Mouse (Mus musculus): ENCODE measurements around the gene Cdkn3.
"Not testable (repeated sequence)": the region's sequence is repeated elsewhere in the genome, so short reads cannot be mapped to it uniquely, and the experiment has no call there.

The Cdkn3 gene

DNA sequence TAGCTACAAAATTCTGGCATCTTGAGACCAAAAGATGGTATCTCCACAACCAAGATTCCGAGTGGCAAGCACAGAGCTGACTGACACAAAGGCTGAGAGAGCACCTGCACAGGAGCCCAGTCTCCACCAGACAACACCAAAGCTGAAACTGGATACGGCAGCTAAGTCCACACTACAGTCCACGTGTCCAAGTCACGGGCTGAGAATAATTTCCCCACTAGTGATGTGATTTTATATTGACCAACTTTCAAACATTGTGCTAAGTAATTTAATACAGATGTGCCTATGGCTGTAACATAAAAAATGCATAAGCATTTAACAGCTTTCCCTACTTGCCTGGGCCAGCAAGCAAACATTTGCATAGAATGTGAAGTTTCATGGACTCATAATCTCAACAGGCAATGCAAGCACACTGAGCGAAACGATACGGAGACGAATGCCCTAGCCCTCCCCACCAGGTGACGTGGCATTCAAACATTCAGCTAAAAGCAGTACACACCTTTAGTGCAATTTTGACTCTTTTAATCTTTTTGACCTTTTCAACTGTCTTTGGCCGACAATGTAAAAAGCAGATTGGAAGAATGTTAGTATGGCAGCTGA, 23.1 kb downstream of the Cdkn3 start:
- no peak for DNase-seq (ENCODE audit: inconsistent ontology term)

- no peak for DNase-seq (ENCODE audit: inconsistent ontology term)
Observed at GRCm38 (mm10) chr14:46785247-46785646, 24.9 kb downstream of the Cdkn3 start.

GRCm38 (mm10) chr14:46787454-46787786, 27.1 kb downstream of the Cdkn3 start:
- DNase-seq (ENCODE audit: inconsistent ontology term), result no peak

DNA sequence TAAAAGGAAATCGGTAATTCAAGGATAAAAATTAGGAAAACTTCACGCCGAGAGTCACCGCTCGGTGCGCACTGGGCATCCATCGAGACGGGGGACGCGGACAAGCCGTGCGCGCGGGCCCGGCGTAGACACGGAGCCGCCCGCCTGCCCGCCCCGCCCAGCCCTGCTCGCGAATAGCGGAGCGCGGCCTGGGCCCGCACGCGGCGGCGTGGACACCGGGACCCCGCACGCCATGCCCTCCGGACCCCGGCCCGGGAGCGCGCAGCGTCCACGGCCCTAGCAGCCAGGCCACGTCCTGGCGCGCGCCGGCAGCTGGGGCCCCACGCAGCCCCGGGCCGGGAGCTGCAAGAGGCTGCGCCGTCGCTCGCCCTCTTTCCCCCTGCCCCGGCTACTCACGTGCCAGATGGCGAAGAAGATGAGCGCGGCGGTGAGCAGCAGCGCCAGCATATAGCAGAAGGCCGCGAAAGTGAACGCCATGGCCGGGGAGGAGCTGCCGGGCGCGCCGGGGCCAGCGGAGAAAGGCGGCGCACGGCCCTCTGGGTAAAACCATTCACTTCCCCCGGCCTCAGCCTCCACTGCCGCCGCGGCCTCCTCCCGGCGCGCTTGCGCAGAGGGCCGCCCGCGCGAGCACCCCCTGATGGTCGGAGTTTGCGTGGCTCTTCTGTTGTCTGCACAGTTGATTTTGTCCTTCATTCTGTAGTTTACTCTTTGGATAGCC, 27.6 kb downstream of the Cdkn3 start, which contains the start of gene Cnih1:
Gene Cnih1 (minus strand): TSS at position 625 of the 718 bp plus-strand sequence.
- peak; percentile 94 for DNase-seq (ENCODE audit: inconsistent ontology term)

DNA sequence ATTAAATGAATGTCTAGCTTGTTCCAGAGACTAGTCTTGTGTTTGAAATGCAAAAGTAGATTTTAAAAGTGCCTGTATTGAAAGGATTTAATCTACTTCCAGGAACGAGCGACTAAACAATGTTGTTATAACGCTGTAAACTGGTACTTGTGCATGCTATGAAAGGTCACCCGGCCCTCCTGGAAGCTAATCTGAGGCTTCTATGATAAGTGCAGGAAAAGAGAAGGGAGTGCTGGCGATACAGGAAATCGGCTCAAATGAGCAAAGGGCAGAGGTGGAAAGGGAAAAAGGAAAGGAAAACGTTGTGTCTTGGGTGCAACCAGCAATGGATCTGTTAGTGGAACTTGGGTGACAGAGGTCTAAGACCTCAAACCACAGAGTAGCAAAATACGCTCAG, 28.2 kb downstream of the Cdkn3 start:
- no peak for DNase-seq (ENCODE audit: inconsistent ontology term)

DNA sequence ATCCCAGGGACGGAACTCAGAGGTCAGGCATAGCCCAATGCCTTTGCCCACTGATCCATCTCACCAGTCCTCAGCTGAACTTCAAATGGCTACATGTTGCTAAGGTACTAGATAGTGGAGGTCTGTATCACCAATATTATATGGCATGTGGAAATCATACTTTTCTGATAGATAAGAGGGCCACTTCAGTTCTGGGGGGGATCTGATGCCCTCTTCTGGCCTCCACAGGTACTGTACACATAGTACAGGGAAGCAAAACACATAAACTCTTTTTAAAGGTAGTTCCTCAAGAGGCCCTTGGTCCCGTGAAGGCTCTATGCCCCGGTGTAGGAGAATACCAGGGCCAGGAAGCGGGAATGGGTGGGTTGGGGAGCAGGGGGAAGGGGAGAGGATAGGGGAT, 30.0 kb downstream of the Cdkn3 start:
- no peak for DNase-seq (ENCODE audit: inconsistent ontology term)

GRCm38 (mm10) chr14:46790723-46791122, 30.4 kb downstream of the Cdkn3 start:
- no peak for DNase-seq (ENCODE audit: inconsistent ontology term)

GRCm38 (mm10) chr14:46794157-46794556, 33.8 kb downstream of the Cdkn3 start:
- no peak for DNase-seq (ENCODE audit: inconsistent ontology term)

- DNase-seq (ENCODE audit: inconsistent ontology term), result no peak
Observed at GRCm38 (mm10) chr14:46800684-46801345, 40.5 kb downstream of the Cdkn3 start.

DNA sequence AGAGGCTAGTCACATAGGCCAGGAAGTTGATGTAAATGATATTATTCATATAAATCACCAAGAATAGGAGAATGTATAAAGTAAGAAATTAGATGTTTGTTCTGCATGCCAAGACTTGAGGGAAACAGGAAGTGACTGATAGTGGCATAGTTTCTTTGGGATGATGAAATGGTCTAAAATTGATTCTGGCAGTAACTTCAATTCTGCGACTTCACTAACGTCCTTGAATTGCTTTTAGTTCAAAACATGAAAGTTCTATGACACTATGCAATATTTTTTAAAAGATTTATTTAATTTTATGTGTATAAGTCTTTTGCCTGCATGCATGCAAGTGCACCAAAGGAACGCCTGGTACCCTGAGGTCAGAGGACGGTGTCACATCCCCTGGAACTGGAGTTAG, 42.9 kb downstream of the Cdkn3 start:
- DNase-seq (ENCODE audit: inconsistent ontology term), result no peak

DNA sequence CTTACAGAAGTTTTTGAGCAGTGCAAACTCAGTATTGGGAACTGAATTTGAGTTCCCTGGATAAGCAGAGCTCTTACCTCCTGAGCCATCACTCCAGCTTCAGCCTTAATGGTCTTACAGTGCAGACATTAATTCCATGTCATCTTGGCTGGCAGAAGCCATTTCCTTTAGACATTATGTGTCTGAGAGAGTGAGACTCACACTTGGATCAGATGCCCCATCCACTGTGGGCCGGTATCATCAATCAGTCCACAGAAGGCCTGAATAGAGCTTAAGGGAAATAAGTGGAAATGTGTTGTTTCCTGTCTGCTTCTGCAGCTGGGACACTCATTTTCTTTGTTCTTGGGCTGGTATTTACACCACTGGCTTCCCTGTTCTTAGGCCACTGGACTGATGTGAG, 43.5 kb downstream of the Cdkn3 start:
- DNase-seq (ENCODE audit: inconsistent ontology term), result no peak

GRCm38 (mm10) chr14:46806186-46806585, 45.8 kb downstream of the Cdkn3 start:
- DNase-seq (ENCODE audit: inconsistent ontology term), result no peak

DNA sequence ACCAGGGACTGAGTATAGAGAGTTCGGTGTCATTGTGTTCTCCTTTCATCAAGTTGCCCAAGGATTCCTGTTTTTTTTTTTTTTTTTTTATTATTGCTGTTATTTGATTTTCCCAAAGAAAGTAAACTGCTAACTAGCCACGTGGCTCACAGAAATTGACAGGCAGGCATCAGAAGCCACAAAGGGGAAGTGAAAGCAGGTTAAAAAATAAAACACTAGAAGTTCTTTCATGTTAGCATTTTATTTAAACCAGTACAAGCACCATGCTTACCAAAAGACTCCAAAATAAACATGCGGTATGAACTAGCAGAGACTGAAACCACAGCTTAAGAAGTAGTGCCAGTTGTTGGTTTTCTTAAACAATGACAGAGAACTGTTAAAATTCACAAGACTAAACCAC, 47.6 kb downstream of the Cdkn3 start:
- no peak for DNase-seq (ENCODE audit: inconsistent ontology term)

GRCm38 (mm10) chr14:46815640-46816039, 55.3 kb downstream of the Cdkn3 start:
- DNase-seq (ENCODE audit: inconsistent ontology term), result no peak

DNA sequence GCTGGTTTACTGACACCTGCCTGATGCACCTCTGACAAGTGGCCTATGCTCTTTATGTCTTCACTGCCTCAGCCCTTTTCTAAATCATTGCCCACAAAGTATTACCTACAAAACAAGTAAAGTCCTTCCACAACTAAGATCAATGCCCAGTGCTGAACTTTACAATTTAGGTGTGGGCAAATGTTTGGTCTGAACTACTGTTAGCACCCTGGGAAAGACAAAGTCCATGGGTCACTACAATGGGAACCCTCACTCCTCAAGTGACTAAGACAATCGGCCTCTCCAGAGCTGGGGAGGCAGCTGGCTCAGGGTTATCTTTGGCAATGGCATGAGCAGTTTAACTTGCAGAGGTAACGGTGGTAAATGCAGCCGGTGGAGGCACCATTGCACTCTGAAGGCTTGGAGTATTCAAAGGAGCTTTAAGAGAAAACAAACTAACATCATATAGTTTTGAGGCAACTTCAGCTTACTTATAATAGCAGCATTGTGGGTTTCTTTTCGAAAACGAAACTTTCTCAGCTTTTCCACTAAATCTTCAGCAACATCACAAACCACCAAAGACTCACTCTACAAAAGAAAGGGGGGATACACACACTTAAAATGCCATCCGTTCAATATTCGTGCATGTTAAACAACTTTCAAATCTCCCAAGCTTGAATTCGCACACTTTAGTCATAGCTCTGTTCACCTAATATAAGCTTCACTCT, 56.7 kb downstream of the Cdkn3 start:
- DNase-seq (ENCODE audit: inconsistent ontology term), result no peak

DNA sequence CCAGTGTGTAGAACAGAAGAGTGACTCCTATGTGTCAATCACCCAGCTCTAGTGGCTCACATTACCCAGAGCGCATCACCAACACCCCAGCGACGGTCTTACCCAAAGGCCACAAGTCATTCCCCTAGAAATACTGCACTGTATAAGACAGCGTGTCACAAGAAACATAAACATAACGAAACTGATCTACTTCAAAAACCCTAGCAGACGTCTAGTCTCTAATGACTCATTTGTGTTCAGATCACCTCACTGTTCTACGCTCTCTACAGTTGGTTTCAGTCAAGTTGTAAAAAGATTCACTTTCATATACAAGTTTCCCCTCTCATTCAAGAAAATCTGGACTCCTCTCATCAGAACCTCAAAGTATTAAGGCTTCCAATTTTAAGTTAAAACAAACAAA, 58.4 kb downstream of the Cdkn3 start:
- no peak for DNase-seq (ENCODE audit: inconsistent ontology term)

DNA sequence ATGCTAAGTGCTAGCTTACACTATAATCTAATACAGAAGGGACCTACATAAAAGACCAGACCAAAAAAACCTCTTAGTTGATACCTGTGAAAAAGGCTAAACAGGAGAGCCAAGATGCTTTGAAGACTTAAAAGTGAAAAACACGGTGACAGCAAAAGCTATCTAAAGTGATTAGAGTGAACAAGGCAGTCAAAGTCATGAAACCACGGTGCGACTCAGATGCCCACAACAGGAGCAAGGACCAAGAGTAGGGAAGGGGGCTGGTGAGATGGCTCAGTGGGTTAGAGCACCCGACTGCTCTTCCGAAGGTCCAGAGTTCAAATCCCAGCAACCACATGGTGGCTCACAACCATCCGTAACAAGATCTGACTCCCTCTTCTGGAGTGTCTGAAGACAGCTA, 59.6 kb downstream of the Cdkn3 start:
- not testable (repeated sequence) for DNase-seq (ENCODE audit: inconsistent ontology term)

Data from Muller cell, postnatal 12 days (primary cell).